Mouse (Mus musculus): ENCODE results near the gene Tnni3k. TPM values are rescaled to one million over a fixed set of nuclear protein-coding genes. Genes with fewer than 3 reads are reported as not detected.

Gene Tnni3k
- total RNA-seq, 1 experiment from 2014 or later, result not detected

DNA sequence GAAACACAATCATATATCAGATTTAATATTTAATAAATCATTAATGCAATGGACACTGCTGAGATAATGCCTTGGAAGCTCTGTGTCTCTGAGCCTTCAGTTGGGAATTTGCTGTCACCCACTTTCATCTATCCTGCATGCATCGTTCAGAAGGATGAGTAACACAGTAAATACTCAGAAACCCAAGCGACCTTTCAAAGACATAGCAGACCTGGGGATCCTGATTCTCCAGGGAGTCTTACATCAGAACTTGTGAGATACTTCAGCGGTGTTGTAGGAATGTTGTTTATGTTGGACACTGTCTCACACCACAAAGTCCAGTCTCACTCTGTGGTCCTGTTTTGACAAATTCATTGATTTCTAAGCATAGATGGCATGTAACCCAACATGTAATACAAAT lies 294.1 kb downstream of the Tnni3k start:
- no peak for DNase-seq

GRCm38 (mm10) chr3:154758089-154758488 lies 297.1 kb downstream of the Tnni3k start:
- DNase-seq, result no peak

GRCm38 (mm10) chr3:154755225-154755624 lies 300.0 kb downstream of the Tnni3k start:
- no peak for DNase-seq

DNA sequence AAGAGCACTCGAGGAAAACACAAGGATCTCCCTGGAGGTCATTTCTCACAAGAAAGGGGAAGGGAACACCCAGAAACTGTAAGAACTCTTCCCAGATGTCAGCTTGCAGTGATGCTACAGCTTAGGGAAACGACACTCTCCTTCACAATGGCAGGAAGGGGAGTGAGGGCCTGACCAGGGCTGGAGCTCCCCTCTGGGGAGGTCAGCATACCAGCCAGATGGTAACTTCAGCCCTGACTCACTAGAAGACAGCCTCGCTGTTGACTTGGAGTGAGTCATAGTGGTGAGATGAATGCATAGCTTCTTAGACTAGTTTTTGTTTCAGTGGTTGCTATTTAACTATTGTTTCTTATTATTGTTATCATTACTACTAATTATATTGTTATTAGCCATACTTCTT lies 300.7 kb downstream of the Tnni3k start:
- DNase-seq, result no peak

DNA sequence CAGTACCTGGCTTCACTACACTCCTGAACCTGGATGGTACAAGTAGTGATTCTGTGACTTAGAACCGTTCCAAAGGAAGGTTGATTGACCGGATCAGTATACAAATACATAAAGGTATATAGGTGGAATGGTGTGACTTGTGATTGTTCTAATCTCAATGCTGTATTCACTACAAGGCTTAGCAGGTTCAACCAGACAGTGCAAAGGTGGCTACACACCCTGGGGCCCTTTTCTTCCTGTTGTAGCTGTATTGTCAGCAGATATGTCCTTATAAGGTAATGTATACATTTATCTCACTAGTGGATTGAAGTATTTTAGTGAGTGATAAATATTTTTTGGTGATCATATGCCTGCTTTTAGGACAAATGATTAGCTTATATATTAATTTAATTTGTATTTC lies 310.9 kb downstream of the Tnni3k start:
- no peak for DNase-seq

GRCm38 (mm10) chr3:154742927-154743326 lies 312.3 kb downstream of the Tnni3k start:
- DNase-seq, result no peak

DNA sequence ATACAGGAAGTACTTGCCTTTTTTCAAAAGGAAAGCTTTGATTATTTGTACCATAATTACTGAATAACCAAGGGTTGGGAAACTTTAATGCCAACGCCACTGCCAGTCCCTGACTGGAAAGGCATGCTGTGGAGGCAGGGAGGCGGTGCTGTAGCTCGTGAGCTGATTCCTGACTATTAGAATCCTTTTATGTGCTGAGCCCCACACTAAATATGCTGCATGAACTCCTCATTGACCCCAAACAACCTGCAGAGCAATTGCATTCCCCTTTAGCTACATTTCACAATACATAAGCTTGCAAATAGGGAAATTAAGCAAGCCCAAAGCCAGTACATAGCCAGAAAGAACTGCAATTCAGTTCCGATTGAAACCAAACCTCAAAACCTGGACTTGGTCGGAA lies 313.7 kb downstream of the Tnni3k start:
- DNase-seq, result no peak

Other genes starting within 250 kb of the Tnni3k start
- gene Fpgt, start 38.0 kb upstream of the Tnni3k start, total RNA-seq (2021), result 31.7 and 33.7 TPM in 2 replicates
- gene Lrriq3, start 38.0 kb upstream of the Tnni3k start, total RNA-seq (2021), result 1.2 and 2.5 TPM in 2 replicates